Mouse (Mus musculus): ENCODE data around the gene Cenpp. TPM values are rescaled to one million over a fixed set of nuclear protein-coding genes. Genes with fewer than 3 reads are reported as not detected.

Cenpp gene
- polyA plus RNA-seq, 1 experiment from 2014 or later, result 19.8 TPM

GRCm38 (mm10) chr13:49644731-49645529 is 7.7 kb downstream of the Cenpp start:
- H3K36me3 ChIP-seq, result no peaks in the 10 kb centered on the region
- H3K4me2 ChIP-seq (replicated peaks), result no peak overlapping the region
- no peaks in the 10 kb centered on the region for H3K4me1 ChIP-seq
- 39% methylated on average over 2 of the region's 2 CpGs for WGBS
- no peak overlapping the region; the same call in 1 of the 2 replicates for H3K27ac ChIP-seq (replicated peaks)
- no peak overlapping the region for H3K9ac ChIP-seq
- no peaks in the 10 kb centered on the region for H3K9me3 ChIP-seq (replicated peaks)
- ATAC-seq (ENCODE audit: insufficient number of reproducible peaks, low FRiP score, low TSS enrichment, low read depth), result no peak
- no peaks in the 10 kb centered on the region for H3K27me3 ChIP-seq
- H3K4me3 ChIP-seq (replicated peaks), result no peak overlapping the region

- Histone ChIP-seq H3K4me1 (no peaks in the 10 kb centered on the region), H3K27ac (replicated peaks) (no peak overlapping the region; the same call in 1 of the 2 replicates), H3K4me3 (replicated peaks) (no peak overlapping the region), H3K4me2 (replicated peaks) (no peak overlapping the region), H3K27me3 (no peaks in the 10 kb centered on the region), H3K9ac (no peak overlapping the region), H3K9me3 (replicated peaks) (no peaks in the 10 kb centered on the region), H3K36me3 (no peaks in the 10 kb centered on the region)
- no peak for ATAC-seq (ENCODE audit: insufficient number of reproducible peaks, low FRiP score, low TSS enrichment, low read depth)
These were observed 8.8 kb downstream of the Cenpp start for GRCm38 (mm10) chr13:49643669-49644362.

- no peak overlapping the region for H3K27ac ChIP-seq (replicated peaks)
- H3K9ac ChIP-seq, result no peak overlapping the region
- no peaks in the 10 kb centered on the region for H3K36me3 ChIP-seq
- no peaks in the 10 kb centered on the region for H3K9me3 ChIP-seq (replicated peaks)
- no peak overlapping the region for H3K4me2 ChIP-seq (replicated peaks)
- no peak overlapping the region for H3K4me3 ChIP-seq (replicated peaks)
- 53% methylated on average over 6 of the region's 6 CpGs for WGBS
- no peak for ATAC-seq (ENCODE audit: insufficient number of reproducible peaks, low FRiP score, low TSS enrichment, low read depth)
- no peaks in the 10 kb centered on the region for H3K27me3 ChIP-seq
- H3K4me1 ChIP-seq, result no peaks in the 10 kb centered on the region
These were observed 9.9 kb downstream of the Cenpp start for GRCm38 (mm10) chr13:49642650-49643049.

GRCm38 (mm10) chr13:49639965-49640364 is 12.6 kb downstream of the Cenpp start:
- no peaks in the 10 kb centered on the region for H3K27me3 ChIP-seq

GRCm38 (mm10) chr13:49629076-49629475 is 23.5 kb downstream of the Cenpp start:
- ATAC-seq (ENCODE audit: insufficient number of reproducible peaks, low FRiP score, low TSS enrichment, low read depth), result no peak
- no peak overlapping the region for H3K27ac ChIP-seq (replicated peaks)
- 88% methylated on average over 2 of the region's 2 CpGs for WGBS

More at GRCm38 (mm10) chr13:49639965-49640364, 12.6 kb downstream of the Cenpp start:
- Histone ChIP-seq H3K4me1 (no peaks in the 10 kb centered on the region), H3K36me3 (no peaks in the 10 kb centered on the region), H3K4me2 (replicated peaks) (no peak overlapping the region), H3K27ac (replicated peaks) (no peak overlapping the region), H3K9me3 (replicated peaks) (no peaks in the 10 kb centered on the region), H3K4me3 (replicated peaks) (no peak overlapping the region), H3K9ac (no peak overlapping the region)
- WGBS, result 91% methylated on average over 2 of the region's 2 CpGs
- ATAC-seq (ENCODE audit: insufficient number of reproducible peaks, low FRiP score, low TSS enrichment, low read depth), result no peak

GRCm38 (mm10) chr13:49628167-49628566 is 24.4 kb downstream of the Cenpp start:
- Histone ChIP-seq H3K27ac (replicated peaks) (no peak overlapping the region), H3K27me3 (no peaks in the 10 kb centered on the region), H3K4me3 (replicated peaks) (no peak overlapping the region), H3K9me3 (replicated peaks) (no peaks in the 10 kb centered on the region), H3K4me1 (no peaks in the 10 kb centered on the region), H3K4me2 (replicated peaks) (no peak overlapping the region), H3K9ac (no peak overlapping the region), H3K36me3 (no peaks in the 10 kb centered on the region)
- ATAC-seq (ENCODE audit: insufficient number of reproducible peaks, low FRiP score, low TSS enrichment, low read depth), result no peak

More at GRCm38 (mm10) chr13:49629076-49629475, 23.5 kb downstream of the Cenpp start:
- Histone ChIP-seq H3K9ac (no peak overlapping the region), H3K4me3 (replicated peaks) (no peak overlapping the region), H3K4me1 (no peaks in the 10 kb centered on the region), H3K4me2 (replicated peaks) (no peak overlapping the region), H3K27me3 (no peaks in the 10 kb centered on the region), H3K9me3 (replicated peaks) (no peaks in the 10 kb centered on the region), H3K36me3 (no peaks in the 10 kb centered on the region)

- no peak overlapping the region for H3K4me3 ChIP-seq (replicated peaks)
- no peak for ATAC-seq (ENCODE audit: insufficient number of reproducible peaks, low FRiP score, low TSS enrichment, low read depth)
- H3K4me2 ChIP-seq (replicated peaks), result no peak overlapping the region
These were observed 29.4 kb downstream of the Cenpp start for GRCm38 (mm10) chr13:49623216-49623615.

GRCm38 (mm10) chr13:49618365-49618764 is 34.2 kb downstream of the Cenpp start:
- no peak overlapping the region for H3K4me3 ChIP-seq (replicated peaks)
- H3K4me2 ChIP-seq (replicated peaks), result no peak overlapping the region
- H3K27ac ChIP-seq (replicated peaks), result no peak overlapping the region
- no peak for ATAC-seq (ENCODE audit: insufficient number of reproducible peaks, low FRiP score, low TSS enrichment, low read depth)
- H3K9me3 ChIP-seq (replicated peaks), result no peaks in the 10 kb centered on the region
- no peak overlapping the region for H3K9ac ChIP-seq
- H3K4me1 ChIP-seq, result no peaks in the 10 kb centered on the region
- peaks cover 11% of the 10 kb centered on the region; the same call in 1 of the 2 replicates for H3K36me3 ChIP-seq
- H3K27me3 ChIP-seq, result no peaks in the 10 kb centered on the region

More at GRCm38 (mm10) chr13:49623216-49623615, 29.4 kb downstream of the Cenpp start:
- Histone ChIP-seq H3K9me3 (replicated peaks) (no peaks in the 10 kb centered on the region), H3K27ac (replicated peaks) (no peak overlapping the region), H3K4me1 (no peaks in the 10 kb centered on the region), H3K27me3 (no peaks in the 10 kb centered on the region), H3K36me3 (peaks cover 8% of the 10 kb centered on the region; the same call in 1 of the 2 replicates), H3K9ac (no peak overlapping the region)
- 53% methylated on average over 1 of the region's 1 CpGs for WGBS

- Histone ChIP-seq H3K27ac (replicated peaks) (no peak overlapping the region), H3K4me3 (replicated peaks) (no peak overlapping the region), H3K36me3 (peaks cover 11% of the 10 kb centered on the region; the same call in 1 of the 2 replicates), H3K9me3 (replicated peaks) (no peaks in the 10 kb centered on the region), H3K4me1 (no peaks in the 10 kb centered on the region), H3K4me2 (replicated peaks) (no peak overlapping the region), H3K9ac (no peak overlapping the region), H3K27me3 (no peaks in the 10 kb centered on the region)
- 90% methylated on average over 3 of the region's 3 CpGs for WGBS
- ATAC-seq (ENCODE audit: insufficient number of reproducible peaks, low FRiP score, low TSS enrichment, low read depth), result no peak
These were observed 35.6 kb downstream of the Cenpp start for GRCm38 (mm10) chr13:49617021-49617420.

GRCm38 (mm10) chr13:49608589-49609322 is 43.8 kb downstream of the Cenpp start:
- no peaks in the 10 kb centered on the region for H3K27me3 ChIP-seq
- 25% methylated on average over 4 of the region's 4 CpGs for WGBS
- peak overlapping the region; percentile 36 for H3K4me3 ChIP-seq (replicated peaks)
- H3K9ac ChIP-seq, result no peak overlapping the region
- no peaks in the 10 kb centered on the region for H3K9me3 ChIP-seq (replicated peaks)
- H3K4me2 ChIP-seq (replicated peaks), result 0 out of 2 replicates have a peak overlapping the region, but pooled peaks have one; percentile 8
- H3K4me1 ChIP-seq, result no peaks in the 10 kb centered on the region
- no peak for ATAC-seq (ENCODE audit: insufficient number of reproducible peaks, low FRiP score, low TSS enrichment, low read depth)
- H3K36me3 ChIP-seq, result no peaks in the 10 kb centered on the region
- H3K27ac ChIP-seq (replicated peaks), result peak overlapping the region; percentile 65

GRCm38 (mm10) chr13:49607714-49608113 is 44.9 kb downstream of the Cenpp start, which contains the start of gene Ogn:
Ogn (plus strand) TSS chr13:49608046.
- 23% methylated on average over 4 of the region's 4 CpGs for WGBS
- no peak; the same call in 1 of the 2 replicates for ATAC-seq (ENCODE audit: insufficient number of reproducible peaks, low FRiP score, low TSS enrichment, low read depth)
- Histone ChIP-seq H3K4me3 (replicated peaks) (peak within 1 kb of the TSS; percentile 36), H3K9ac (no peak within 1 kb of the TSS), H3K4me1 (no peaks in the 10 kb centered on the region), H3K9me3 (replicated peaks) (no peaks in the 10 kb centered on the region), H3K4me2 (replicated peaks) (0 out of 2 replicates have a peak within 1 kb of the TSS, but pooled peaks have one; percentile 8), H3K36me3 (no peaks in the 10 kb centered on the region), H3K27me3 (no peaks in the 10 kb centered on the region), H3K27ac (replicated peaks) (peak within 1 kb of the TSS; percentile 65)

Measured in embryonic facial prominence, embryonic 15.5 days (tissue).